Mouse (Mus musculus): ENCODE data around the gene Dhx29. TPM values are rescaled to one million over a fixed set of nuclear protein-coding genes. Genes with fewer than 3 reads are reported as not detected.
A peak's percentile ranks its signal among the peaks of the same experiment; 100 is the strongest.

Gene Dhx29
- total RNA-seq (2014; fragmentation: Nextera tagmentation) = 23.1 and 26.3 TPM in 2 replicates
- total RNA-seq (2017) = 34.5 and 39.3 TPM in 2 replicates

GRCm38 (mm10) chr13:112927287-112928001 lies at the start of gene Dhx29, which contains the start of gene Mtrex:
Gene Dhx29, plus strand, starts transcription at chr13:112927454.
Gene Mtrex, minus strand, starts transcription at chr13:112927398.
- peak; percentile 99 for ATAC-seq (replicated peaks; ENCODE audit: low FRiP score, low TSS enrichment, poor library complexity, severe bottlenecking)

GRCm38 (mm10) chr13:112887234-112887633 lies 40.0 kb upstream of the Dhx29 start:
- no peak for ATAC-seq (replicated peaks; ENCODE audit: low FRiP score, low TSS enrichment, poor library complexity, severe bottlenecking)

- ATAC-seq (replicated peaks; ENCODE audit: low FRiP score, low TSS enrichment, poor library complexity, severe bottlenecking) = no peak
These were observed 25.1 kb upstream of the Dhx29 start for GRCm38 (mm10) chr13:112902176-112902575.

- 0 out of 2 replicates have a peak, but pooled peaks have one; percentile 53 for ATAC-seq (replicated peaks; ENCODE audit: low FRiP score, low TSS enrichment, poor library complexity, severe bottlenecking)
These were observed 17.6 kb upstream of the Dhx29 start for GRCm38 (mm10) chr13:112909663-112910062.

- ATAC-seq (replicated peaks; ENCODE audit: low FRiP score, low TSS enrichment, poor library complexity, severe bottlenecking) = no peak
These were observed 16.8 kb upstream of the Dhx29 start for GRCm38 (mm10) chr13:112910434-112910833.

- ATAC-seq (replicated peaks; ENCODE audit: low FRiP score, low TSS enrichment, poor library complexity, severe bottlenecking) = no peak
These were observed 8.0 kb upstream of the Dhx29 start for GRCm38 (mm10) chr13:112919141-112919865.

- ATAC-seq (replicated peaks; ENCODE audit: low FRiP score, low TSS enrichment, poor library complexity, severe bottlenecking) = no peak
These were observed 6.3 kb upstream of the Dhx29 start for GRCm38 (mm10) chr13:112920906-112921305.

- ATAC-seq (replicated peaks; ENCODE audit: low FRiP score, low TSS enrichment, poor library complexity, severe bottlenecking) = no peak
These were observed 2.0 kb upstream of the Dhx29 start for GRCm38 (mm10) chr13:112925266-112925665.

- no peak for ATAC-seq (replicated peaks; ENCODE audit: low FRiP score, low TSS enrichment, poor library complexity, severe bottlenecking)
These were observed 1.3 kb upstream of the Dhx29 start for GRCm38 (mm10) chr13:112925976-112926375.

GRCm38 (mm10) chr13:112926796-112927195 lies 458 bp upstream of the Dhx29 start:
- peak; percentile 46 for ATAC-seq (replicated peaks; ENCODE audit: low FRiP score, low TSS enrichment, poor library complexity, severe bottlenecking)

- no peak for ATAC-seq (replicated peaks; ENCODE audit: low FRiP score, low TSS enrichment, poor library complexity, severe bottlenecking)
These were observed 899 bp downstream of the Dhx29 start for GRCm38 (mm10) chr13:112928038-112928668.

- no peak for ATAC-seq (replicated peaks; ENCODE audit: low FRiP score, low TSS enrichment, poor library complexity, severe bottlenecking)
These were observed 10.9 kb downstream of the Dhx29 start for GRCm38 (mm10) chr13:112938130-112938529.

- ATAC-seq (replicated peaks; ENCODE audit: low FRiP score, low TSS enrichment, poor library complexity, severe bottlenecking) = peak; percentile 86
These were observed 14.7 kb downstream of the Dhx29 start for GRCm38 (mm10) chr13:112941879-112942330.

GRCm38 (mm10) chr13:112945312-112945711 lies 18.1 kb downstream of the Dhx29 start:
- no peak for ATAC-seq (replicated peaks; ENCODE audit: low FRiP score, low TSS enrichment, poor library complexity, severe bottlenecking)

GRCm38 (mm10) chr13:112945900-112946299 lies 18.6 kb downstream of the Dhx29 start:
- ATAC-seq (replicated peaks; ENCODE audit: low FRiP score, low TSS enrichment, poor library complexity, severe bottlenecking) = no peak

GRCm38 (mm10) chr13:112954067-112954466 lies 26.8 kb downstream of the Dhx29 start:
- no peak for ATAC-seq (replicated peaks; ENCODE audit: low FRiP score, low TSS enrichment, poor library complexity, severe bottlenecking)

- ATAC-seq (replicated peaks; ENCODE audit: low FRiP score, low TSS enrichment, poor library complexity, severe bottlenecking) = no peak
These were observed 35.8 kb downstream of the Dhx29 start for GRCm38 (mm10) chr13:112963081-112963480.

GRCm38 (mm10) chr13:112964421-112964820 lies 37.2 kb downstream of the Dhx29 start:
- no peak for ATAC-seq (replicated peaks; ENCODE audit: low FRiP score, low TSS enrichment, poor library complexity, severe bottlenecking)

GRCm38 (mm10) chr13:112967267-112967666 lies 40.0 kb downstream of the Dhx29 start:
- ATAC-seq (replicated peaks; ENCODE audit: low FRiP score, low TSS enrichment, poor library complexity, severe bottlenecking) = no peak

GRCm38 (mm10) chr13:112976720-112977119 lies 49.5 kb downstream of the Dhx29 start:
- ATAC-seq (replicated peaks; ENCODE audit: low FRiP score, low TSS enrichment, poor library complexity, severe bottlenecking) = 0 out of 2 replicates have a peak, but pooled peaks have one; percentile 11

All from megakaryocyte-erythroid progenitor cell, adult 5-6 weeks (primary cell).